Mouse (Mus musculus): ENCODE measurements around the gene Aplp1. TPM values are rescaled to one million over a fixed set of nuclear protein-coding genes. Genes with fewer than 3 reads are reported as not detected.

The Aplp1 gene
- total and polyA plus RNA-seq, 2 experiments from 2014 or later: 3.6 to 4.2 TPM

GRCm38 (mm10) chr7:30444154-30444970 is 973 bp downstream of the Aplp1 start:
- 2% methylated on average over 37 of the region's 38 CpGs for WGBS
- Histone ChIP-seq H3K9ac (replicated peaks; ENCODE audit: low read depth, low read length) (peak overlapping the region; percentile 26; the same call in 1 of the 2 replicates), H3K9me3 (replicated peaks; ENCODE audit: control insufficient read depth, low read length) (no peaks in the 10 kb centered on the region), H3K4me3 (ENCODE audit: low read depth, low read length) (peak overlapping the region; percentile 66), H3K27me3 (ENCODE audit: control insufficient read depth, insufficient read depth, low read length) (peaks cover 42% of the 10 kb centered on the region), H3K36me3 (replicated peaks; ENCODE audit: control insufficient read depth, insufficient read depth, low read length) (no peaks in the 10 kb centered on the region), H3K4me2 (ENCODE audit: low read depth, low read length) (peak overlapping the region; percentile 92), H3K4me1 (ENCODE audit: control insufficient read depth, insufficient read depth) (peaks cover 6% of the 10 kb centered on the region; the same call in 1 of the 2 replicates), H3K27ac (ENCODE audit: low read depth) (no peak overlapping the region)
- ATAC-seq (ENCODE audit: insufficient read depth, low read depth) (no peak), DNase-seq (ENCODE audit: low spot score) (no peak)
- TF ChIP-seq CTCF (IDR thresholded peaks at IDR 0.05; ENCODE audit: low read depth): no peak
- no peak for TF ChIP-seq EP300 (IDR thresholded peaks at IDR 0.05; ENCODE audit: low read depth)

GRCm38 (mm10) chr7:30443696-30444095 is 1.6 kb downstream of the Aplp1 start:
- H3K4me3 ChIP-seq (ENCODE audit: low read depth, low read length): no peak overlapping the region
- peaks cover 44% of the 10 kb centered on the region for H3K27me3 ChIP-seq (ENCODE audit: control insufficient read depth, insufficient read depth, low read length)
- no peak for DNase-seq (ENCODE audit: low spot score)
- WGBS: 24% methylated on average over 9 of the region's 9 CpGs
- no peak overlapping the region for H3K27ac ChIP-seq (ENCODE audit: low read depth)
- TF ChIP-seq CTCF (IDR thresholded peaks at IDR 0.05; ENCODE audit: low read depth) (no peak), EP300 (IDR thresholded peaks at IDR 0.05; ENCODE audit: low read depth) (no peak)
- H3K4me1 ChIP-seq (ENCODE audit: control insufficient read depth, insufficient read depth): peaks cover 6% of the 10 kb centered on the region; the same call in 1 of the 2 replicates
- H3K4me2 ChIP-seq (ENCODE audit: low read depth, low read length): no peak overlapping the region
- no peak for ATAC-seq (ENCODE audit: insufficient read depth, low read depth)
- H3K36me3 ChIP-seq (replicated peaks; ENCODE audit: control insufficient read depth, insufficient read depth, low read length): no peaks in the 10 kb centered on the region
- H3K9ac ChIP-seq (replicated peaks; ENCODE audit: low read depth, low read length): no peak overlapping the region
- H3K9me3 ChIP-seq (replicated peaks; ENCODE audit: control insufficient read depth, low read length): no peaks in the 10 kb centered on the region

GRCm38 (mm10) chr7:30440697-30441096 is 4.6 kb downstream of the Aplp1 start:
- Histone ChIP-seq H3K4me3 (ENCODE audit: low read depth, low read length) (no peak overlapping the region), H3K4me1 (ENCODE audit: control insufficient read depth, insufficient read depth) (peaks cover 6% of the 10 kb centered on the region; the same call in 1 of the 2 replicates), H3K9ac (replicated peaks; ENCODE audit: low read depth, low read length) (no peak overlapping the region), H3K27ac (ENCODE audit: low read depth) (no peak overlapping the region), H3K27me3 (ENCODE audit: control insufficient read depth, insufficient read depth, low read length) (peaks cover 60% of the 10 kb centered on the region), H3K9me3 (replicated peaks; ENCODE audit: control insufficient read depth, low read length) (no peaks in the 10 kb centered on the region), H3K4me2 (ENCODE audit: low read depth, low read length) (no peak overlapping the region), H3K36me3 (replicated peaks; ENCODE audit: control insufficient read depth, insufficient read depth, low read length) (no peaks in the 10 kb centered on the region)
- TF ChIP-seq EP300 (IDR thresholded peaks at IDR 0.05; ENCODE audit: low read depth) (no peak), CTCF (IDR thresholded peaks at IDR 0.05; ENCODE audit: low read depth) (peak; percentile 62)
- ATAC-seq (ENCODE audit: insufficient read depth, low read depth): no peak
- 44% methylated on average over 3 of the region's 5 CpGs for WGBS
- no peak for DNase-seq (ENCODE audit: low spot score)

DNA sequence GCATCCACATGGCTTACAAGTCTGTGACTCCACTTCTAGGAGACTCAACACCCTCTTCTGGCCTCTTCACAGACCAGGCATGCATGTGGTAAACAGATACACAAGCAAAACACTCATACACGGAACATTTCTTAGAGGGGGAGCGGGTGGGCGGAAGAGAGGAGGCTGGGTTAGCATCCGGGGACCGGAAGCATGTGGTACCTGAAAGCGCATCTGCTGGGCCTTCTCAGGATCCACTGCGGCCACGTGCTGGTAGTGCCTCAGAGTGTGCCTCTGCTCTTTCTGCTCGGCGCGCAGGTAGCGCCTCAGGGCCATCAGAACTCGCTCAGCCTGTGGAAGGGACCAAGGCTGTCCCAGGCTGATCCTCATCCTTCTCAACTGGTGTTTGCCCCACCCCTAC is 5.6 kb downstream of the Aplp1 start:
- H3K4me3 ChIP-seq (ENCODE audit: low read depth, low read length): no peak overlapping the region
- peaks cover 57% of the 10 kb centered on the region for H3K27me3 ChIP-seq (ENCODE audit: control insufficient read depth, insufficient read depth, low read length)
- no peaks in the 10 kb centered on the region for H3K9me3 ChIP-seq (replicated peaks; ENCODE audit: control insufficient read depth, low read length)
- no peak for TF ChIP-seq EP300 (IDR thresholded peaks at IDR 0.05; ENCODE audit: low read depth)
- H3K27ac ChIP-seq (ENCODE audit: low read depth): no peak overlapping the region
- H3K4me2 ChIP-seq (ENCODE audit: low read depth, low read length): no peak overlapping the region
- no peak overlapping the region for H3K9ac ChIP-seq (replicated peaks; ENCODE audit: low read depth, low read length)
- 76% methylated on average over 13 of the region's 13 CpGs for WGBS
- peaks cover 6% of the 10 kb centered on the region; the same call in 1 of the 2 replicates for H3K4me1 ChIP-seq (ENCODE audit: control insufficient read depth, insufficient read depth)
- DNase-seq (ENCODE audit: low spot score) (no peak), ATAC-seq (ENCODE audit: insufficient read depth, low read depth) (no peak)
- H3K36me3 ChIP-seq (replicated peaks; ENCODE audit: control insufficient read depth, insufficient read depth, low read length): no peaks in the 10 kb centered on the region

DNA sequence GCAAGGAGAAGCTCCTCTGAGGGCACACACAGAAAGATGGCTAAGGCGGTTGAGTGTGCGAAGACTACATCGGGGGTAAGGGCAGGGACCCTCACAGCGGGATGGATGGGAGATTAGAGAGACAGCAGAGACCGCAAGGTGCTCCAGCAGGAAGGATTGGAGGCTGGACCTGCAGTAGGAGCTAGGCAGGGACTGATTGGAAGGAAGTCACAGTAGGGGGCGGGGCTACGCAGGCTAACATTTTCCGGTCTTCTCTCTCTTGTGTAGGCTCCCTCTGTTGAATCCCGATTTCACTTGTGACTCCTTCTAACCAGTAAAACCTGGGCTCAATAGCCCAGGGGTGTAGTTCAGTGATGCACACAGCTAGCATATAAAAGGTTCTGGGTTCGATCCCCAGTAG is 8.5 kb downstream of the Aplp1 start:
- 21% methylated on average over 10 of the region's 10 CpGs for WGBS
- Histone ChIP-seq H3K36me3 (replicated peaks; ENCODE audit: control insufficient read depth, insufficient read depth, low read length) (no peaks in the 10 kb centered on the region), H3K27me3 (ENCODE audit: control insufficient read depth, insufficient read depth, low read length) (peaks cover 33% of the 10 kb centered on the region)

More for the DNA sequence above, 8.5 kb downstream of the Aplp1 start:
- Histone ChIP-seq H3K4me3 (ENCODE audit: low read depth, low read length) (no peak overlapping the region), H3K9ac (replicated peaks; ENCODE audit: low read depth, low read length) (no peak overlapping the region), H3K4me2 (ENCODE audit: low read depth, low read length) (no peak overlapping the region), H3K27ac (ENCODE audit: low read depth) (no peak overlapping the region), H3K4me1 (ENCODE audit: control insufficient read depth, insufficient read depth) (no peaks in the 10 kb centered on the region), H3K9me3 (replicated peaks; ENCODE audit: control insufficient read depth, low read length) (no peaks in the 10 kb centered on the region)
- no peak for DNase-seq (ENCODE audit: low spot score)
- no peak for ATAC-seq (ENCODE audit: insufficient read depth, low read depth)
- TF ChIP-seq CTCF (IDR thresholded peaks at IDR 0.05; ENCODE audit: low read depth) (no peak), EP300 (IDR thresholded peaks at IDR 0.05; ENCODE audit: low read depth) (no peak)
